Mouse (Mus musculus) limb, embryonic 13.5 days (tissue): ENCODE data around the gene BB287469. TPM values are rescaled to one million over a fixed set of nuclear protein-coding genes. Genes with fewer than 3 reads are reported as not detected.

Source experiments
- polyA plus RNA-seq: library from polyadenylated mRNA; unstranded; fragments of >200 nt; fragmentation: Nextera tagmentation; extraction: Ambion mirVana; gene quantifications from 2 replicates; pipeline ENCODE4 v1.2.1, GENCODE M21; 2015

BB287469 gene
- polyA plus RNA-seq, 1 experiment from 2014 or later: not detected

Other genes with a start within 250 kb of the BB287469 start
- not detected in 2 replicates for gene Oog1, start 213.9 kb upstream of the BB287469 start, polyA plus RNA-seq
- not detected in 2 replicates for gene Gm4027, start 197.7 kb upstream of the BB287469 start, polyA plus RNA-seq
- gene Gm16381, start 172.0 kb upstream of the BB287469 start, polyA plus RNA-seq: not detected in 2 replicates
- gene Gm21319, start 40.8 kb upstream of the BB287469 start, polyA plus RNA-seq: not detected in 2 replicates
- gene Gm21936, start 21.1 kb upstream of the BB287469 start, polyA plus RNA-seq: not detected in 2 replicates
- gene Gm2001, start 25.8 kb downstream of the BB287469 start, polyA plus RNA-seq: not detected in 2 replicates
- not detected in 2 replicates for gene Gm2016, start 57.5 kb downstream of the BB287469 start, polyA plus RNA-seq
- gene Gm2022, start 78.8 kb downstream of the BB287469 start, polyA plus RNA-seq: not detected in 2 replicates
- gene Gm2035, start 103.3 kb downstream of the BB287469 start, polyA plus RNA-seq: not detected in 2 replicates
- gene Gm2042, start 137.5 kb downstream of the BB287469 start, polyA plus RNA-seq: not detected in 2 replicates
- gene Gm2075, start 195.3 kb downstream of the BB287469 start, polyA plus RNA-seq: not detected in 2 replicates
- gene Gm6803, start 202.2 kb downstream of the BB287469 start, polyA plus RNA-seq: not detected in 2 replicates
- gene Gm2056, start 210.4 kb downstream of the BB287469 start, polyA plus RNA-seq: not detected in 2 replicates